Mouse (Mus musculus): ENCODE data around the gene Afap1l2.

Gene Afap1l2

GRCm38 (mm10) chr19:56893326-56893725, 114.7 kb downstream of the Afap1l2 start:
- in situ Hi-C loops (cut with MboI, MseI), result no loop called here

DNA sequence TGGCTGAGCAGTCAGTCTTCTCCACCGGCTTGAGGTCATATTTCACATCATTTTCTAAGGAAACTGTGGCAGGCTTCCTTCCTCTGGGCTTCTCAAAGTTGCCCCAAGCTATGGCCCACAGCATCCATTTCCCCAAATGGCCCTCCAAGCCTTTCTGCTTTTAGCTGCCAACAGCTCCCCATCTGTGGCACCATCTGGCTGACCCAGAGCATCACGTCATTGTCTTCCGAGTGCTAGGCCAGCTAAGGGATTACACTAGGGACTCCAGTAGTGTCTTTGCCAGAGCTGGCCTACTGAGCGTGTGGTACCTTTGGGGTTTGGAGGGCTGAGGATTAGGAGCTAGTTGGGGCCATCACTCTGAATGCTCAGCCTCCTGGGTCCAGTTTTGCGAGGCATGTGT, 115.4 kb downstream of the Afap1l2 start:
- in situ Hi-C loops (cut with MboI, MseI), result no loop called here

DNA sequence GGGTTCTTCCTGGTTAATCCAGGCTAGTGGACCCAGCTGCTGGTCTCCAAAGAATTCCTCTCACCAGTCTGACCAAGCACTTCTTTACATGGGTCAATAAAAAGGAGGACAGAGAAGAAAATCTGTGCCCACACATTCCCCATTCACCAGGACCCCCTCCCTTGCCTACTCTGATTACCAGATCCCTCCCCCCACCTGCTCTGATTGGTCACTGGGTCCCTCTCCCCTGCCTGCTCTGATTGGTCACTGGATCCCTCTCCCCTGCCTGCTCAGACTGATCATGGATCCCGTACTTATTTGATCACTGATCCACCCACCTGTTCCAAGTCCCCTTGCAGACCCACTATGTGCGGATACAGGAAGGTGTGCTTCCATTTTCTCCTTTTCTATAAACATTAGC, 116.6 kb downstream of the Afap1l2 start:
- in situ Hi-C loops (cut with MboI, MseI), result no loop called here

DNA sequence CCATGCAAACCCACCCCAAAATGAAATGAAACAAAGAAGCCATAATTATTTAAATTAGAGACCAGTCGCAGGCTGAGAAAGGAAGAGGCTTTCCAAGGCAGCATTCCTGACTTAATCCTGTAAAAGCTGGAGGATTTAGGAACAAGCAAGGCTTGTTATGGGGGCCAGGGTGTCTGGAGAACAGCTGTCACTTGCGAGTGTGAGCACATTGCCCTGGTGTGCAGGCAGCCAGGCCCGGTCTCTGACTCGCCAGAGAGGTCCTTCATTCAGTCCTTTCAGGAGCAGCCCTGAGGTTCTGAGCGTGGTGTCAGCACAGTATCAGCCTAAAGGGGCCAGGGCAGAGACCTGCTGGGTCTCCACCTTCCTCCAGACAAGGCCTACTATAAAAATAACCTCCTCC, 119.4 kb downstream of the Afap1l2 start:
- in situ Hi-C loops (cut with MboI, MseI), result no loop called here

- in situ Hi-C loops (cut with MboI, MseI), result no loop called here
Observed at GRCm38 (mm10) chr19:56887879-56888278, 120.1 kb downstream of the Afap1l2 start.

GRCm38 (mm10) chr19:56877364-56877763, 130.7 kb downstream of the Afap1l2 start:
- in situ Hi-C loops (cut with MboI, MseI), result no loop called here

- in situ Hi-C loops (cut with MboI, MseI), result no loop called here
Observed at GRCm38 (mm10) chr19:56874601-56875315, 133.3 kb downstream of the Afap1l2 start.

DNA sequence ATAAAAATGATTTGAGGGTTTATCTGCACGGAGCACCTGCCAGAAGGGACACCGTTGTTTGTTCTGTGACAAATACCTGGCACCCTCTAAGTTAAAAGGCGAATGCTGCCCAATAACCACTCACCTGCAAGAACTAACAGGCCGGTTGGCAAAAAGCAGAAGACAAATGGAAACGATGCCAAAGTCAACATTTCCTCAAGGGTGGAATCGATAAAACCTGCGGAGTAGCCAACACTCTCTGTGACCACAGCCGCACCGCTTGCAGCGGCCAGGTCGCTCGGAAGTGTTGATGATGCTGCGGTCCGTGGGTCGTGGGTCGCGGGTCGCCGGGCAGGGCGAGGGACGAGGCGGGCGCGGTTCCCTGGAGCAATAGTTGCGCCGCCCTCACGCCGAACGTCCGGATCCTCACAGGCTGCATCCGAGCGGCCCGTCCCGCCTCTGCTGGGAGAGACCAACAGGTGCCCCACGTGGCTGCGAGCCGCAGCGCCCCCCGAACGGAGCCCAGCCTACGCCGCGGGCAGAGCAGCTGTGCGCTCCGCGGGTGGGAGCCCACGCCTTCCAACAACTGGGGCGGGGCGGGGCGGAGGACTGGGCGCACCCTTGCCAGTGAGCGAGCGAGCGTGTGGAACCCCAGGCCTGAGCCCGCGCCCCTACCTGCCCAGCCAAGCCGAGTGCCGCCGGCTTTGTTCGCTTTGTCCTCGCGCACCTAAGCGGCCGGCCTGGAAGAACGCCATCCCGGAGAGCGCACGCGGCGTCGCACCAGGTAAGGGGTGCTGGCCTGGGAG, 134.0 kb downstream of the Afap1l2 start, which contains the start of gene Vwa2:
Gene Vwa2 (plus strand): TSS at position 434 of the 785 bp plus-strand sequence.
- in situ Hi-C loops (cut with MboI, MseI), result no loop called here

DNA sequence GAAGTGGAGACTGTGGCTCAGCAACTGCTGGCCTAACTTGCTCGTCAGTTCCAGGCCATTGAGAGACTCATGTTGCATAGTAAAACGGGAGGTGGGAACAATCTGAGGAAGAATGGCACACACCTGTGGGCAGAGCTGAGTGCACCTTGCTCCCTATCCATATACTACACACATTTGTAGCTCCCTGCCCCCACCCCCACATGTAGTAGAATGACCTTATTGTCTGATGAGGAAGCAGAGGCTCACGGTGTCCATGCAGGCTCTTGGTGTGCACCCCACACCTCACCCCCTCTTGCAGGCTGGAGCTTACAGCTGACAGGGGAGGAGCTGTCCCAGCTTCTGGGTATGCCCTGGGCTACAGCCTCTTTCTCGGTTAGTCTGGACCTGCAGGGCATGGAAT, 140.3 kb downstream of the Afap1l2 start:
- in situ Hi-C loops (cut with MboI, MseI), result no loop called here

Measured in T-helper 1 cell (primary cell).